Mouse (Mus musculus) neural tube, embryonic 11.5 days (tissue): ENCODE results near the gene Omt2a. TPM values are rescaled to one million over a fixed set of nuclear protein-coding genes. Genes with fewer than 3 reads are reported as not detected.
"Not testable (repeated sequence)": the region's sequence is repeated elsewhere in the genome, so short reads cannot be mapped to it uniquely, and the experiment has no call there.

ENCODE experiments used
- ATAC-seq: fragments of 200-750 bp; cut with Nextera tagmentation; 2 replicates; pipeline ENCODE4 v1.8.0; 2017; ENCODE audit warnings: moderate number of reproducible peaks, mild to moderate bottlenecking, moderate TSS enrichment, moderate library complexity; ENCODE audit not compliant: insufficient read depth, low FRiP score, low TSS enrichment
- DNase-seq: peaks from one replicate; pipeline ENCODE4 v3.0.0-alpha.2; 2015; ENCODE audit warnings: low spot score
- H3K27ac ChIP-seq: fragments of 300-500 bp; sonication (generic); 2 replicates; pipeline ENCODE4 v1.5.1; 2014; ENCODE audit warnings: low read depth, mild to moderate bottlenecking, low read length
- H3K27me3 ChIP-seq: fragments of 300-500 bp; sonication (generic); 2 replicates; pipeline ENCODE4 v1.6.1; 2014; ENCODE audit warnings: mild to moderate bottlenecking, low read length, mixed read lengths; ENCODE audit not compliant: control insufficient read depth, insufficient read depth
- H3K36me3 ChIP-seq: fragments of 300-500 bp; sonication (generic); 2 replicates; pipeline ENCODE4 v1.6.1; 2014; ENCODE audit warnings: mild to moderate bottlenecking, low read length, moderate library complexity, mixed read lengths; ENCODE audit not compliant: control insufficient read depth, insufficient read depth
- H3K4me1 ChIP-seq: fragments of 300-500 bp; sonication (generic); 2 replicates; pipeline ENCODE4 v1.6.1; 2014; ENCODE audit warnings: low read length, mixed read lengths; ENCODE audit not compliant: control insufficient read depth, insufficient read depth
- H3K4me2 ChIP-seq: fragments of 300-500 bp; sonication (generic); 2 replicates; pipeline ENCODE4 v1.6.1; 2014; ENCODE audit warnings: low read depth, mild to moderate bottlenecking, moderate library complexity
- H3K4me3 ChIP-seq: fragments of 300-500 bp; sonication (generic); 2 replicates; pipeline ENCODE4 v1.5.1; 2014; ENCODE audit warnings: low read depth, low read length
- H3K9ac ChIP-seq: fragments of 300-500 bp; sonication (generic); 2 replicates; pipeline ENCODE4 v1.6.1; 2014; ENCODE audit warnings: mild to moderate bottlenecking, low read length
- H3K9me3 ChIP-seq: fragments of 300-500 bp; sonication (generic); 2 replicates; pipeline ENCODE4 v1.6.1; 2016; ENCODE audit warnings: low read length; ENCODE audit not compliant: control insufficient read depth
- WGBS: fragments of 180-500 bp; shearing (Covaris S2); extraction: QIAGEN DNeasy Blood & Tissue Kit; methylation state at CpG from one replicate; pipeline ENCODE4 v1.1.7; 2014; 5-methylcytosine and 5-hydroxymethylcytosine counted together
- polyA plus RNA-seq: library from polyadenylated mRNA; unstranded; fragments of >200 nt; fragmentation: Nextera tagmentation; extraction: Ambion mirVana; gene quantifications from 2 replicates; pipeline ENCODE4 v1.2.1, GENCODE M21; 2014

Omt2a gene
- polyA plus RNA-seq, 1 experiment from 2014 or later = not detected

GRCm38 (mm10) chr9:78289723-78290122 is 24.9 kb downstream of the Omt2a start, which contains the start of gene Gm10639:
Gene Gm10639, plus strand, starts transcription at chr9:78289923.
- H3K4me1 ChIP-seq, H3K36me3 ChIP-seq, H3K9ac ChIP-seq, ATAC-seq, H3K9me3 ChIP-seq, H3K27me3 ChIP-seq, H3K4me3 ChIP-seq, DNase-seq, H3K27ac ChIP-seq, H3K4me2 ChIP-seq: not testable (repeated sequence)
- 92% methylated on average over 3 of the region's 3 CpGs for WGBS

GRCm38 (mm10) chr9:78289063-78289462 is 25.5 kb downstream of the Omt2a start:
- 76% methylated on average over 1 of the region's 1 CpGs for WGBS

GRCm38 (mm10) chr9:78282002-78282711 is 32.4 kb downstream of the Omt2a start:
- not testable (repeated sequence) for H3K4me1 ChIP-seq, H3K27me3 ChIP-seq, H3K27ac ChIP-seq, DNase-seq, H3K9me3 ChIP-seq, H3K36me3 ChIP-seq, H3K4me3 ChIP-seq, ATAC-seq, H3K9ac ChIP-seq, H3K4me2 ChIP-seq
- 83% methylated on average over 4 of the region's 4 CpGs for WGBS

More at GRCm38 (mm10) chr9:78289063-78289462, 25.5 kb downstream of the Omt2a start:
- H3K4me2 ChIP-seq, H3K4me1 ChIP-seq, H3K9ac ChIP-seq, H3K4me3 ChIP-seq, H3K36me3 ChIP-seq, H3K27ac ChIP-seq, ATAC-seq, DNase-seq, H3K9me3 ChIP-seq, H3K27me3 ChIP-seq: not testable (repeated sequence)

GRCm38 (mm10) chr9:78270945-78271344 is 43.7 kb downstream of the Omt2a start:
- not testable (repeated sequence) for H3K4me3 ChIP-seq, H3K27me3 ChIP-seq, ATAC-seq, H3K9me3 ChIP-seq, H3K9ac ChIP-seq, H3K4me1 ChIP-seq, H3K4me2 ChIP-seq, H3K27ac ChIP-seq, DNase-seq, H3K36me3 ChIP-seq
- WGBS = 91% methylated on average over 3 of the region's 3 CpGs

Other genes with a start within 250 kb of the Omt2a start
- 36.9 and 38.9 TPM in 2 replicates for gene Fbxo9, start 205.7 kb downstream of the Omt2a start, polyA plus RNA-seq
- gene Ick, start 205.6 kb downstream of the Omt2a start, polyA plus RNA-seq = 35.9 and 36.3 TPM in 2 replicates
- gene Gsta4, start 132.0 kb downstream of the Omt2a start, polyA plus RNA-seq = 54.3 and 72.3 TPM in 2 replicates
- not detected in 2 replicates for gene Gsta1, start 84.1 kb downstream of the Omt2a start, polyA plus RNA-seq
- gene Gm3776, start 57.7 kb downstream of the Omt2a start, polyA plus RNA-seq = not detected in 2 replicates
- not detected in 2 replicates for gene Gm10639, start 24.9 kb downstream of the Omt2a start, polyA plus RNA-seq
- not detected in 2 replicates for gene Omt2b, start 12.8 kb upstream of the Omt2a start, polyA plus RNA-seq
- not detected in 2 replicates for gene Gsta2, start 41.0 kb upstream of the Omt2a start, polyA plus RNA-seq
- gene Dppa5a, start 53.4 kb upstream of the Omt2a start, polyA plus RNA-seq = 0.41 and 0.72 TPM in 2 replicates
- 1.3 and 1.7 TPM in 2 replicates for gene Ooep, start 63.9 kb upstream of the Omt2a start, polyA plus RNA-seq
- gene Ddx43, start 81.0 kb upstream of the Omt2a start, polyA plus RNA-seq = 0.28 and 0.50 TPM in 2 replicates
- 0.84 and 0.93 TPM in 2 replicates for gene Cgas, start 128.4 kb upstream of the Omt2a start, polyA plus RNA-seq
- gene Mto1, start 133.4 kb upstream of the Omt2a start, polyA plus RNA-seq = 23.1 and 23.4 TPM in 2 replicates
- gene Gm17324, start 134.0 kb upstream of the Omt2a start, polyA plus RNA-seq = 1.0 TPM in 1 of 2 replicates, not detected in the other
- gene Eef1a1, start 174.4 kb upstream of the Omt2a start, polyA plus RNA-seq = 4,747 and 4,837 TPM in 2 replicates